Mouse (Mus musculus) adrenal gland, postnatal 14 days (tissue): ENCODE measurements around the gene Slc25a31. TPM values are rescaled to one million over a fixed set of nuclear protein-coding genes. Genes with fewer than 3 reads are reported as not detected.

Experiments used
- DNase-seq: peaks from one replicate; pipeline ENCODE4 v3.0.0; 2021; ENCODE audit warnings: mixed read lengths
- total RNA-seq: library from RNA; stranded (reverse); gene quantifications from 2 replicates; pipeline ENCODE4 v1.2.3, GENCODE M21; 2021

The Slc25a31 gene
- total RNA-seq, 1 experiment from 2014 or later = not detected

GRCm38 (mm10) chr3:40738381-40738912, 29.8 kb downstream of the Slc25a31 start:
- DNase-seq = no peak

- DNase-seq = no peak
Measured at GRCm38 (mm10) chr3:40744024-40744835, 35.6 kb downstream of the Slc25a31 start, which contains the start of gene Hspa4l. TSS of gene Hspa4l (plus strand) at chr3:40744495.

GRCm38 (mm10) chr3:40744836-40745660, 36.4 kb downstream of the Slc25a31 start:
- peak; percentile 96 for DNase-seq

GRCm38 (mm10) chr3:40745661-40746547, 37.2 kb downstream of the Slc25a31 start:
- peak; percentile 42 for DNase-seq

- no peak for DNase-seq
Measured at GRCm38 (mm10) chr3:40760746-40761145, 52.1 kb downstream of the Slc25a31 start.

GRCm38 (mm10) chr3:40761312-40761711, 52.7 kb downstream of the Slc25a31 start:
- DNase-seq = no peak

Other genes with a start within 250 kb of the Slc25a31 start
- gene Intu, start 177.6 kb upstream of the Slc25a31 start, total RNA-seq = 2.7 and 2.9 TPM in 2 replicates
- gene Hspa4l, start 35.6 kb downstream of the Slc25a31 start, total RNA-seq = 30.4 and 36.2 TPM in 2 replicates
- 11.0 and 12.2 TPM in 2 replicates for gene Plk4, start 91.2 kb downstream of the Slc25a31 start, total RNA-seq
- 18.7 and 20.8 TPM in 2 replicates for gene Mfsd8, start 138.0 kb downstream of the Slc25a31 start, total RNA-seq
- 6.8 and 7.7 TPM in 2 replicates for gene Abhd18, start 138.1 kb downstream of the Slc25a31 start, total RNA-seq
- gene 1700034I23Rik, start 193.7 kb downstream of the Slc25a31 start, total RNA-seq = 0.15 TPM in 2 replicates
- gene Larp1b, start 241.0 kb downstream of the Slc25a31 start, total RNA-seq = 43.5 and 49.1 TPM in 2 replicates